Mouse (Mus musculus) lung, postnatal 0 days (tissue): ENCODE measurements at regions not wholly inside any gene's neighbourhood (a gene's known extent, or its start where the extent isn't known, plus 50 kb on each side); places are given as distances from the start of the nearest gene placed in this dataset.

Source experiments
- ATAC-seq: fragments of 200-750 bp; cut with Nextera tagmentation; 2 replicates; pipeline ENCODE4 v1.8.0; 2017; ENCODE audit warnings: moderate library complexity
- DNase-seq: peaks from one replicate; pipeline ENCODE4 v3.0.0-alpha.2; 2016; ENCODE audit warnings: low spot score
- H3K27ac ChIP-seq: fragments of 300-500 bp; sonication (generic); 2 replicates; pipeline ENCODE4 v1.5.1; 2014; ENCODE audit warnings: antibody characterized with exemption, mild to moderate bottlenecking, low read length, mixed read lengths
- H3K27me3 ChIP-seq: fragments of 300-500 bp; sonication (generic); replicated peaks from 2 replicates; pipeline ENCODE4 v1.6.1; 2014; ENCODE audit warnings: low read length, mixed read lengths; ENCODE audit not compliant: insufficient read depth
- H3K36me3 ChIP-seq: fragments of 300-500 bp; sonication (generic); 2 replicates; pipeline ENCODE4 v1.6.1; 2014; ENCODE audit warnings: low read length, mixed read lengths; ENCODE audit not compliant: insufficient read depth
- H3K4me1 ChIP-seq: fragments of 300-500 bp; sonication (generic); 2 replicates; pipeline ENCODE4 v1.6.1; 2014; ENCODE audit warnings: antibody characterized with exemption, low read depth, low read length, mixed read lengths; ENCODE audit not compliant: insufficient read depth
- H3K4me2 ChIP-seq: fragments of 300-500 bp; sonication (generic); replicated peaks from 2 replicates; pipeline ENCODE4 v1.6.1; 2014; ENCODE audit warnings: low read depth, mild to moderate bottlenecking, low read length, moderate library complexity, mixed read lengths
- H3K4me3 ChIP-seq: fragments of 300-500 bp; sonication (generic); 2 replicates; pipeline ENCODE4 v1.5.1; 2014; ENCODE audit warnings: low read depth, low read length
- H3K9ac ChIP-seq: fragments of 300-500 bp; sonication (generic); replicated peaks from 2 replicates; pipeline ENCODE4 v1.6.1; 2014; ENCODE audit warnings: low read depth, mild to moderate bottlenecking
- H3K9me3 ChIP-seq: fragments of 300-500 bp; sonication (generic); 2 replicates; pipeline ENCODE4 v1.6.1; 2016; ENCODE audit warnings: low read length, mixed read lengths
- CTCF ChIP-seq: IDR thresholded peaks from 2 replicates; pipeline ENCODE4 v1.5.1; 2016; ENCODE audit warnings: antibody characterized with exemption, mild to moderate bottlenecking
- EP300 ChIP-seq: IDR thresholded peaks from 2 replicates; pipeline ENCODE4 v1.6.1; 2016; ENCODE audit warnings: antibody characterized with exemption, mild to moderate bottlenecking, control low read depth
- WGBS: fragments of 180-500 bp; shearing (Covaris S2); extraction: QIAGEN DNeasy Blood & Tissue Kit; methylation state at CpG from one replicate; pipeline ENCODE4 v1.1.7; 2014; 5-methylcytosine and 5-hydroxymethylcytosine counted together

DNA sequence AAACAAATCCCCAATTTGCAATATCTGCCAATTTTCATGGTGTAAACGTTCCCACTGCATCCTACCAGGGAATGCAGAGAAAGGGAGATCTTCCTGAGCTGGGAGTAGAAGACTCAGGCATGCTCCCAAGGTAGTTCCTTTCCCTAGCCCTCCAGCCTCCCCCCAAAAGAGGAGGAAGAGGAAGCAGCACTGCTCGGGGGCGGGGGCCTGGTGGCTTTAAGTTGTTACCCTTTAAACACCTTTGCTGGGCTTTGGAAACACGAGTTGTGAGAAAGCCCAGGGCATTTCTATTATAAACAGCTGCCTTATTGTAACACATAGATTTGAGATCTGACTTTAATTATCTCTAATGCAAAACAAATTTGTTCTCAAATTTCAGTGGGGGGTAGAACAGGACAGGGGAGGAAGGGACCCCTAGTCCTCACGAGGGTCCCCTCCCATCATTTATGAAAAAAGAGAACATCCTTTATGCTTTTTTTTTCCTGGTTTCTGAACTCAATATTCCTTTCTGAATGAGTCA lies 87.4 kb upstream of the Gdnf start:
- H3K9me3 ChIP-seq, result no peaks in the 10 kb centered on the region
- H3K27me3 ChIP-seq, result no peaks in the 10 kb centered on the region
- no peak for ATAC-seq
- H3K27ac ChIP-seq, result no peak overlapping the region
- no peak for DNase-seq
- no peaks in the 10 kb centered on the region for H3K36me3 ChIP-seq
- TF ChIP-seq CTCF (no peak), EP300 (no peak)
- no peaks in the 10 kb centered on the region for H3K4me1 ChIP-seq
- no peak overlapping the region for H3K9ac ChIP-seq
- H3K4me2 ChIP-seq, result no peak overlapping the region
- H3K4me3 ChIP-seq, result no peak overlapping the region
- WGBS, result 37% methylated on average over 5 of the region's 5 CpGs

DNA sequence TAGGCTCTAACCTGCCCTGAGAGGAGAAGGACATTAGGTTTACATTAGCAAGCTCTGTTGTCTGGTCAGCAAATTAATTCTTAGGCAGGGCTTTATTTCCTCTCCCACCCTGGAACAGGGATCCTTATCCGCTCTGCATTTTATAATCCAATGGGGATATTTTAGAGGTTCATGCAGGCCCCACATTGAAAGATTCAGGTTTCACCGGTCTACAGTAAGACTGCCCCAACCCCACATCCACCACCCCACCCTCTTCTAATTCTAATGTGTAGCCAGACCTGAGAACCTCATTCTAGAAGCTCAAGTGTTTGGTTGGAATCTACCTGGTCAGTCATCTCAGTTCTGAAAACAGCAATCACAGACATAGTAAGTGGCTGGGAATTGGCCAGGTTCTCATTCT lies 86.9 kb upstream of the Gdnf start:
- 78% methylated on average over 2 of the region's 2 CpGs for WGBS
- Histone ChIP-seq H3K4me1 (no peaks in the 10 kb centered on the region), H3K9ac (no peak overlapping the region), H3K4me2 (no peak overlapping the region), H3K4me3 (no peak overlapping the region), H3K27ac (no peak overlapping the region), H3K9me3 (no peaks in the 10 kb centered on the region), H3K36me3 (no peaks in the 10 kb centered on the region), H3K27me3 (no peaks in the 10 kb centered on the region)
- no peak for ATAC-seq
- DNase-seq, result no peak
- TF ChIP-seq EP300 (no peak), CTCF (no peak)

GRCm38 (mm10) chr15:7725505-7725904 lies 85.1 kb upstream of the Gdnf start:
- ATAC-seq (no peak), DNase-seq (no peak)
- TF ChIP-seq EP300 (no peak), CTCF (no peak)
- H3K27me3 ChIP-seq, result no peaks in the 10 kb centered on the region
- no peaks in the 10 kb centered on the region for H3K4me1 ChIP-seq
- H3K27ac ChIP-seq, result no peak overlapping the region
- no peak overlapping the region for H3K4me3 ChIP-seq
- WGBS, result 62% methylated on average over 3 of the region's 4 CpGs
- H3K36me3 ChIP-seq, result no peaks in the 10 kb centered on the region
- no peaks in the 10 kb centered on the region for H3K9me3 ChIP-seq
- no peak overlapping the region for H3K4me2 ChIP-seq
- H3K9ac ChIP-seq, result no peak overlapping the region

GRCm38 (mm10) chr15:7747586-7747985 lies 63.1 kb upstream of the Gdnf start:
- no peak for ATAC-seq
- 85% methylated on average over 4 of the region's 4 CpGs for whole genome bisulfite sequencing
- no peak for TF ChIP-seq CTCF
- no peak for TF ChIP-seq EP300
- Histone ChIP-seq H3K9ac (no peak overlapping the region), H3K9me3 (no peaks in the 10 kb centered on the region), H3K27me3 (no peaks in the 10 kb centered on the region), H3K27ac (no peak overlapping the region), H3K4me2 (no peak overlapping the region), H3K36me3 (no peaks in the 10 kb centered on the region), H3K4me1 (no peaks in the 10 kb centered on the region), H3K4me3 (no peak overlapping the region)
- DNase-seq, result no peak

GRCm38 (mm10) chr15:7750441-7750840 lies 60.2 kb upstream of the Gdnf start:
- H3K27me3 ChIP-seq, result no peaks in the 10 kb centered on the region
- H3K27ac ChIP-seq, result no peak overlapping the region
- H3K4me3 ChIP-seq, result no peak overlapping the region
- ATAC-seq (no peak), DNase-seq (no peak)
- H3K9me3 ChIP-seq, result no peaks in the 10 kb centered on the region
- TF ChIP-seq EP300 (no peak), CTCF (no peak)
- no peak overlapping the region for H3K4me2 ChIP-seq
- no peaks in the 10 kb centered on the region for H3K4me1 ChIP-seq
- no peak overlapping the region for H3K9ac ChIP-seq
- H3K36me3 ChIP-seq, result no peaks in the 10 kb centered on the region
- WGBS, result 85% methylated on average over 5 of the region's 5 CpGs
